Mouse (Mus musculus) intestine, embryonic 14.5 days (tissue): ENCODE measurements around the gene Olfr1463. TPM values are rescaled to one million over a fixed set of nuclear protein-coding genes. Genes with fewer than 3 reads are reported as not detected.

ENCODE experiments used
- ATAC-seq: fragments of 200-750 bp; cut with Nextera tagmentation; replicated peaks from 2 replicates; pipeline ENCODE4 v1.8.0; 2017; ENCODE audit warnings: low read depth, moderate number of reproducible peaks, moderate TSS enrichment, moderate library complexity; ENCODE audit not compliant: low FRiP score, low TSS enrichment
- DNase-seq: peaks from one replicate; pipeline ENCODE4 v3.0.0-alpha.2; 2018; ENCODE audit warnings: low spot score
- H3K27ac ChIP-seq: fragments of 300-500 bp; sonication (generic); 2 replicates; pipeline ENCODE4 v1.5.1; 2014; ENCODE audit warnings: low read depth, mild to moderate bottlenecking, control low read depth
- H3K27me3 ChIP-seq: fragments of 300-500 bp; sonication (generic); replicated peaks from 2 replicates; pipeline ENCODE4 v1.6.1; 2014; ENCODE audit warnings: low read length, control low read depth; ENCODE audit not compliant: control insufficient read depth, insufficient read depth
- H3K36me3 ChIP-seq: fragments of 300-500 bp; sonication (generic); 2 replicates; pipeline ENCODE4 v1.6.1; 2014; ENCODE audit warnings: low read length, control low read depth; ENCODE audit not compliant: control insufficient read depth, insufficient read depth
- H3K4me1 ChIP-seq: fragments of 300-500 bp; sonication (generic); replicated peaks from 2 replicates; pipeline ENCODE4 v1.6.1; 2014; ENCODE audit warnings: low read length, control low read depth, mixed read lengths; ENCODE audit not compliant: control insufficient read depth, insufficient read depth
- H3K4me2 ChIP-seq: fragments of 300-500 bp; sonication (generic); 2 replicates; pipeline ENCODE4 v1.6.1; 2014; ENCODE audit warnings: low read length
- H3K4me3 ChIP-seq: fragments of 300-500 bp; sonication (generic); 2 replicates; pipeline ENCODE4 v1.5.1; 2014; ENCODE audit warnings: low read depth, low read length, control low read depth, mixed read lengths
- H3K9ac ChIP-seq: fragments of 300-500 bp; sonication (generic); 2 replicates; pipeline ENCODE4 v1.6.1; 2014; ENCODE audit warnings: mild to moderate bottlenecking, low read length
- H3K9me3 ChIP-seq: fragments of 300-500 bp; sonication (generic); 2 replicates; pipeline ENCODE4 v1.6.1; 2016; ENCODE audit warnings: low read length, control low read depth; ENCODE audit not compliant: control insufficient read depth
- WGBS: fragments of 180-500 bp; shearing (Covaris S2); extraction: QIAGEN DNeasy Blood & Tissue Kit; methylation state at CpG from one replicate; pipeline ENCODE4 v1.1.7; 2014; 5-methylcytosine and 5-hydroxymethylcytosine counted together
- polyA plus RNA-seq: library from polyadenylated mRNA; unstranded; fragments of >200 nt; fragmentation: Nextera tagmentation; extraction: Ambion mirVana; gene quantifications from 2 replicates; pipeline ENCODE4 v1.2.1, GENCODE M21; 2014

Olfr1463 gene
- not detected in 2 replicates for polyA plus RNA-seq

DNA sequence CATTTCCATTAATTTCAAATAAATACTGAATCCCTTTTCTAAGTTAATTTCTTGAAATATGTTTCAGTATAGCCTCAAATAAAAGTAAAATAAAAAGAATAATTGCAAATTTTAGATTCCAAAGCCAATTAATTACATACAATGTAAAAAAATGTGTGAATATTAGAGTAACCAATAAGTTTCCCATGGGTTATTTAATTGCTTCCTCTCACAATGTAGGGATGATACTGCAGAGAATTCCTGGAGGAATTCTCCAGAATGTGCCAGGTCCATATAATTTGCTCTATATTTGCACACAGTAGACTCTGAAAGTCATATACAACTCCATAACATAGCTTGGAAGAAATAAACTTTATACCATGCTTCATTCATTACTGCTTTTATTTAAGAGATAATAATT, at the start of gene Olfr1463:
Gene Olfr1463 (plus strand): TSS at position 301 of the 400 bp plus-strand sequence.
- Histone ChIP-seq H3K4me2 (no peak within 1 kb of the TSS), H3K9ac (no peak within 1 kb of the TSS), H3K27me3 (no peaks in the 10 kb centered on the region), H3K4me1 (no peaks in the 10 kb centered on the region), H3K4me3 (no peak within 1 kb of the TSS), H3K36me3 (no peaks in the 10 kb centered on the region), H3K27ac (no peak within 1 kb of the TSS), H3K9me3 (0 out of 2 replicates have a peak, but pooled peaks cover 3% of the 10 kb centered on the region)
- no peak for DNase-seq
- no peak for ATAC-seq

DNA sequence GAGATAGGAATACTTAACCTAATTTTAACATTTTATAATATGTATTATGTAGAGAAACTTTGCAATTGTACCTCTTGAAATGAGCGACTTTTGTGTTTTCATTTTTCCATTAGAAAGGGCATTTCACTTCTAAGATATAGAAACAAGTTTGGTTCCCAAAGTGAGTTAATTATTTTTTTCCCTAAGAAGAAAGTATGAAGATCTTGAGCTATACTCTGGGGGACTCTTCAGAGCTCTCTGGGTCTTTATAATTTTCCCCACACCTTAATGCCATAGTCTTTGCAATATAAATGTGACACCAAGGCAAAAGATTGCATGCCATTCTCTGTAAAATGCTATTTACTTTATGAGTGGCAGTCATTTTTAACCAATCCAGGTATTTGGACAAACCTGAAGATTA, 45.7 kb upstream of the Olfr1463 start, which contains the start of gene Olfr1462:
Gene Olfr1462 (plus strand): TSS at position 301 of the 400 bp plus-strand sequence.
- Histone ChIP-seq H3K27ac (no peak within 1 kb of the TSS), H3K27me3 (no peaks in the 10 kb centered on the region), H3K4me1 (no peaks in the 10 kb centered on the region), H3K4me2 (no peak within 1 kb of the TSS), H3K4me3 (no peak within 1 kb of the TSS), H3K36me3 (no peaks in the 10 kb centered on the region), H3K9me3 (no peaks in the 10 kb centered on the region), H3K9ac (no peak within 1 kb of the TSS)
- DNase-seq = no peak
- ATAC-seq = no peak
- WGBS = 92% methylated on average over 1 of the region's 1 CpGs

DNA sequence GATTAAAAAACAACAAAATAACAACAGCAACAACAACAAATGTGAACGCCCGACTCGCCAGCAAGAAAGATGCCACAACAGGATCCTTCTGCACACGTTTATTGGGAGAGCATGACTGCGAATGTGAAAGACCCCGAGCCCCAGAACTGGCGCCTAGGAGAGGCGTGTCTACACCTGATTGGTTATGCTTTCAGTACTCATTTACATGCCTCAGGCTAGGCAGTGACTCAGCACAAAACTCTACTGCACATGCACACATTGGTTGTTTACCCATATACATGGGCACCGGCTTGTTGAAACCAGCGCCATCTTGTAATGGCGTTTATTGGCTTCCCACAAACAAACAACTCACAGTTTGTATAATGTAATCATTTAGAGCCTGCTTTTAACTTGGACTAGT, 9.5 kb upstream of the Olfr1463 start:
- H3K4me1 ChIP-seq = no peaks in the 10 kb centered on the region
- DNase-seq (no peak), ATAC-seq (no peak)
- no peak overlapping the region for H3K4me3 ChIP-seq
- no peak overlapping the region for H3K4me2 ChIP-seq
- no peak overlapping the region for H3K9ac ChIP-seq
- no peak overlapping the region for H3K27ac ChIP-seq
- H3K9me3 ChIP-seq = no peaks in the 10 kb centered on the region
- WGBS = 88% methylated on average over 11 of the region's 11 CpGs
- no peaks in the 10 kb centered on the region for H3K27me3 ChIP-seq
- no peaks in the 10 kb centered on the region for H3K36me3 ChIP-seq

Other genes starting within 250 kb of the Olfr1463 start
- not detected in 2 replicates for gene Olfr1451, start 236.3 kb upstream of the Olfr1463 start, polyA plus RNA-seq
- not detected in 2 replicates for gene Olfr1453, start 203.0 kb upstream of the Olfr1463 start, polyA plus RNA-seq
- gene Olfr1454, start 170.7 kb upstream of the Olfr1463 start, polyA plus RNA-seq = not detected in 2 replicates
- gene Olfr1457, start 133.4 kb upstream of the Olfr1463 start, polyA plus RNA-seq = not detected in 2 replicates
- not detected in 2 replicates for gene Olfr1458, start 124.6 kb upstream of the Olfr1463 start, polyA plus RNA-seq
- 0.03 TPM in 1 of 2 replicates, not detected in the other for gene Olfr1459, start 81.8 kb upstream of the Olfr1463 start, polyA plus RNA-seq
- not detected in 2 replicates for gene Olfr1461, start 68.3 kb upstream of the Olfr1463 start, polyA plus RNA-seq
- gene Olfr1462, start 45.6 kb upstream of the Olfr1463 start, polyA plus RNA-seq = not detected in 2 replicates
- not detected in 2 replicates for gene Olfr1465, start 84.2 kb downstream of the Olfr1463 start, polyA plus RNA-seq
- not detected in 2 replicates for gene Olfr1466, start 107.5 kb downstream of the Olfr1463 start, polyA plus RNA-seq
- not detected in 2 replicates for gene Olfr1467, start 130.9 kb downstream of the Olfr1463 start, polyA plus RNA-seq
- gene Olfr1469, start 176.5 kb downstream of the Olfr1463 start, polyA plus RNA-seq = not detected in 2 replicates
- gene Olfr1471, start 212.1 kb downstream of the Olfr1463 start, polyA plus RNA-seq = not detected in 2 replicates
- gene Olfr1472, start 224.8 kb downstream of the Olfr1463 start, polyA plus RNA-seq = not detected in 2 replicates
- gene Olfr1474, start 238.2 kb downstream of the Olfr1463 start, polyA plus RNA-seq = not detected in 2 replicates
- not detected in 2 replicates for gene Olfr1475, start 248.9 kb downstream of the Olfr1463 start, polyA plus RNA-seq